Mouse (Mus musculus): ENCODE measurements around the gene Aida.
A peak's percentile ranks its signal among the peaks of the same experiment; 100 is the strongest.
"Not testable (repeated sequence)": the region's sequence is repeated elsewhere in the genome, so short reads cannot be mapped to it uniquely, and the experiment has no call there.

The Aida gene

GRCm38 (mm10) chr1:183296465-183296864, at the start of gene Aida:
Gene Aida, plus strand, starts transcription at chr1:183296590.
- DNase-seq (ENCODE audit: extremely low spot score, low read depth, low spot score) = no peak

GRCm38 (mm10) chr1:183248144-183248543, 48.2 kb upstream of the Aida start:
- no peak for DNase-seq (ENCODE audit: extremely low spot score, low read depth, low spot score)

- no peak for DNase-seq (ENCODE audit: extremely low spot score, low read depth, low spot score)
These were observed 45.8 kb upstream of the Aida start for GRCm38 (mm10) chr1:183250612-183251011.

GRCm38 (mm10) chr1:183251818-183252217, 44.6 kb upstream of the Aida start:
- no peak for DNase-seq (ENCODE audit: extremely low spot score, low read depth, low spot score)

- DNase-seq (ENCODE audit: extremely low spot score, low read depth, low spot score) = no peak
These were observed 43.8 kb upstream of the Aida start for GRCm38 (mm10) chr1:183252574-183252973.

GRCm38 (mm10) chr1:183264145-183265008, 32.0 kb upstream of the Aida start:
- DNase-seq (ENCODE audit: extremely low spot score, low read depth, low spot score) = no peak

GRCm38 (mm10) chr1:183265921-183266467, 30.4 kb upstream of the Aida start:
- no peak for DNase-seq (ENCODE audit: extremely low spot score, low read depth, low spot score)

GRCm38 (mm10) chr1:183267666-183268065, 28.7 kb upstream of the Aida start:
- DNase-seq (ENCODE audit: extremely low spot score, low read depth, low spot score) = no peak

- DNase-seq (ENCODE audit: extremely low spot score, low read depth, low spot score) = no peak
These were observed 23.2 kb upstream of the Aida start for GRCm38 (mm10) chr1:183272867-183273818.

GRCm38 (mm10) chr1:183274385-183274784, 22.0 kb upstream of the Aida start:
- no peak for DNase-seq (ENCODE audit: extremely low spot score, low read depth, low spot score)

- no peak for DNase-seq (ENCODE audit: extremely low spot score, low read depth, low spot score)
These were observed 20.6 kb upstream of the Aida start for GRCm38 (mm10) chr1:183275763-183276162.

GRCm38 (mm10) chr1:183288351-183288750, 8.0 kb upstream of the Aida start:
- no peak for DNase-seq (ENCODE audit: extremely low spot score, low read depth, low spot score)

- DNase-seq (ENCODE audit: extremely low spot score, low read depth, low spot score) = no peak
These were observed 6.8 kb upstream of the Aida start for GRCm38 (mm10) chr1:183289576-183289975.

GRCm38 (mm10) chr1:183296877-183297383, 540 bp downstream of the Aida start, which contains the start of gene Brox:
Gene Brox, minus strand, starts transcription at chr1:183297269.
- DNase-seq (ENCODE audit: extremely low spot score, low read depth, low spot score) = peak; percentile 68

GRCm38 (mm10) chr1:183297473-183297885, 1.1 kb downstream of the Aida start:
- DNase-seq (ENCODE audit: extremely low spot score, low read depth, low spot score) = no peak

GRCm38 (mm10) chr1:183297886-183298489, 1.6 kb downstream of the Aida start:
- DNase-seq (ENCODE audit: extremely low spot score, low read depth, low spot score) = no peak

GRCm38 (mm10) chr1:183299161-183299560, 2.8 kb downstream of the Aida start:
- DNase-seq (ENCODE audit: extremely low spot score, low read depth, low spot score) = peak; percentile 100

GRCm38 (mm10) chr1:183307555-183307954, 11.2 kb downstream of the Aida start:
- DNase-seq (ENCODE audit: extremely low spot score, low read depth, low spot score) = no peak

GRCm38 (mm10) chr1:183308476-183308875, 12.1 kb downstream of the Aida start:
- DNase-seq (ENCODE audit: extremely low spot score, low read depth, low spot score) = no peak

- not testable (repeated sequence) for DNase-seq (ENCODE audit: extremely low spot score, low read depth, low spot score)
These were observed 13.2 kb downstream of the Aida start for GRCm38 (mm10) chr1:183309601-183310000.

GRCm38 (mm10) chr1:183312076-183312475, 15.7 kb downstream of the Aida start:
- no peak for DNase-seq (ENCODE audit: extremely low spot score, low read depth, low spot score)

Data from hindlimb bud, embryonic 11.5 days (tissue).